Mouse (Mus musculus) small intestine, adult 2 months (tissue): ENCODE measurements around the gene Gjc1. TPM values are rescaled to one million over a fixed set of nuclear protein-coding genes. Genes with fewer than 3 reads are reported as not detected.

Experiments
- H3K27ac ChIP-seq: fragments of 200-500 bp; 2 replicates; pipeline ENCODE4 v1.5.1; 2012; ENCODE audit warnings: low read depth, low read length, control low read depth, inconsistent platforms; ENCODE audit not compliant: insufficient read depth
- H3K27me3 ChIP-seq: fragments of 200-500 bp; 2 replicates; pipeline ENCODE4 v1.6.1; 2012; ENCODE audit warnings: mild to moderate bottlenecking, moderate library complexity, low read length, inconsistent platforms; ENCODE audit not compliant: control insufficient read depth, insufficient read depth
- H3K36me3 ChIP-seq: fragments of 200-500 bp; 2 replicates; pipeline ENCODE4 v1.6.1; 2012; ENCODE audit warnings: mild to moderate bottlenecking, low read length, control low read depth, inconsistent platforms; ENCODE audit not compliant: control insufficient read depth, insufficient read depth
- H3K4me1 ChIP-seq: fragments of 200-500 bp; 2 replicates; pipeline ENCODE4 v1.6.1; 2012; ENCODE audit warnings: low read length, inconsistent platforms, mixed read lengths; ENCODE audit not compliant: control insufficient read depth, insufficient read depth, insufficient read length
- H3K4me3 ChIP-seq: fragments of 200-500 bp; 2 replicates; pipeline ENCODE4 v1.5.1; 2012; ENCODE audit warnings: low read depth, mild to moderate bottlenecking, control low read depth, inconsistent platforms, low read length, moderate library complexity
- CTCF ChIP-seq: fragments of 200-500 bp; IDR thresholded peaks from 2 replicates; pipeline ENCODE4 v1.5.1; 2012; ENCODE audit warnings: low read depth, mild to moderate bottlenecking, control low read depth, inconsistent platforms, low read length, moderate library complexity, mixed read lengths; ENCODE audit not compliant: insufficient replicate concordance, insufficient read length; ENCODE audit errors: extremely low read depth
- POLR2A ChIP-seq: fragments of 200-500 bp; IDR thresholded peaks from 2 replicates; pipeline ENCODE4 v1.6.1; 2012; ENCODE audit warnings: low read depth, mild to moderate bottlenecking, control low read depth, inconsistent platforms, low read length, moderate library complexity
- WGBS: fragments of 180-500 bp; shearing (Covaris S2); methylation state at CpG from one replicate; pipeline ENCODE4 v1.1.7; 2018; 5-methylcytosine and 5-hydroxymethylcytosine counted together
- polyA plus RNA-seq: library from polyadenylated mRNA; depleted of rRNA; stranded (reverse); fragments of >200 nt; gene quantifications from 2 replicates; pipeline ENCODE4 v1.2.3, GENCODE M21; 2012

Gene Gjc1
- polyA plus RNA-seq, 1 experiment = 1.4 TPM

- Histone ChIP-seq H3K4me1 (no peaks in the 10 kb centered on the region), H3K4me3 (peak within 1 kb of the TSS; percentile 54), H3K27ac (no peak within 1 kb of the TSS), H3K36me3 (no peaks in the 10 kb centered on the region), H3K27me3 (peaks cover 22% of the 10 kb centered on the region)
- WGBS = 1% methylated on average over 45 of the region's 76 CpGs
- TF ChIP-seq CTCF = no peak
- no peak for TF ChIP-seq POLR2A
Observed at GRCm38 (mm10) chr11:102761309-102762210, 57.9 kb downstream of the Gjc1 start, which contains the start of gene Adam11. Gene Adam11 (plus strand): TSS chr11:102761439.

GRCm38 (mm10) chr11:102760805-102761308 is 58.6 kb downstream of the Gjc1 start:
- no peak for TF ChIP-seq POLR2A
- no peak for TF ChIP-seq CTCF
- H3K27ac ChIP-seq = no peak overlapping the region
- no peaks in the 10 kb centered on the region for H3K4me1 ChIP-seq
- peak overlapping the region; percentile 17; the same call in 1 of the 2 replicates for H3K4me3 ChIP-seq
- H3K36me3 ChIP-seq = no peaks in the 10 kb centered on the region
- H3K27me3 ChIP-seq = peaks cover 22% of the 10 kb centered on the region
- WGBS = 49% methylated on average over 6 of the region's 6 CpGs

- Histone ChIP-seq H3K4me3 (no peak overlapping the region), H3K27me3 (peaks cover 22% of the 10 kb centered on the region), H3K4me1 (no peaks in the 10 kb centered on the region), H3K27ac (no peak overlapping the region), H3K36me3 (no peaks in the 10 kb centered on the region)
- TF ChIP-seq POLR2A (no peak), CTCF (no peak)
- WGBS = 85% methylated on average over 2 of the region's 2 CpGs
Observed at GRCm38 (mm10) chr11:102758977-102759376, 60.5 kb downstream of the Gjc1 start.

- H3K36me3 ChIP-seq = no peaks in the 10 kb centered on the region
- TF ChIP-seq POLR2A = no peak
- TF ChIP-seq CTCF = no peak
- H3K27me3 ChIP-seq = 0 out of 2 replicates have a peak, but pooled peaks cover 1% of the 10 kb centered on the region
- 77% methylated on average over 7 of the region's 7 CpGs for WGBS
- H3K4me1 ChIP-seq = no peaks in the 10 kb centered on the region
- H3K27ac ChIP-seq = no peak overlapping the region
- H3K4me3 ChIP-seq = no peak overlapping the region
Observed at GRCm38 (mm10) chr11:102755391-102755790, 64.1 kb downstream of the Gjc1 start.

- TF ChIP-seq CTCF (no peak), POLR2A (no peak)
- no peak overlapping the region for H3K4me3 ChIP-seq
- WGBS = 39% methylated on average over 4 of the region's 4 CpGs
- H3K4me1 ChIP-seq = peaks cover 3% of the 10 kb centered on the region; the same call in 1 of the 2 replicates
- no peaks in the 10 kb centered on the region for H3K27me3 ChIP-seq
- H3K36me3 ChIP-seq = no peaks in the 10 kb centered on the region
- no peak overlapping the region for H3K27ac ChIP-seq
Observed at GRCm38 (mm10) chr11:102754416-102754815, 65.1 kb downstream of the Gjc1 start.

- H3K27ac ChIP-seq = no peak overlapping the region
- no peaks in the 10 kb centered on the region for H3K36me3 ChIP-seq
- WGBS = 47% methylated on average over 18 of the region's 18 CpGs
- TF ChIP-seq POLR2A (no peak), CTCF (no peak)
- H3K4me1 ChIP-seq = peaks cover 3% of the 10 kb centered on the region; the same call in 1 of the 2 replicates
- H3K27me3 ChIP-seq = no peaks in the 10 kb centered on the region
- no peak overlapping the region for H3K4me3 ChIP-seq
Observed at GRCm38 (mm10) chr11:102753591-102754324, 65.7 kb downstream of the Gjc1 start.
